Mouse (Mus musculus): ENCODE data around the gene Klk1b4. TPM values are rescaled to one million over a fixed set of nuclear protein-coding genes. Genes with fewer than 3 reads are reported as not detected.

Klk1b4 gene
- polyA plus RNA-seq (2014; fragmentation: Illumina TruSeq; extraction: RNeasy Lipid Tissue Mini Kit (QIAGEN cat#74804); ENCODE audit: low read depth, low replicate concordance) = not detected

DNA sequence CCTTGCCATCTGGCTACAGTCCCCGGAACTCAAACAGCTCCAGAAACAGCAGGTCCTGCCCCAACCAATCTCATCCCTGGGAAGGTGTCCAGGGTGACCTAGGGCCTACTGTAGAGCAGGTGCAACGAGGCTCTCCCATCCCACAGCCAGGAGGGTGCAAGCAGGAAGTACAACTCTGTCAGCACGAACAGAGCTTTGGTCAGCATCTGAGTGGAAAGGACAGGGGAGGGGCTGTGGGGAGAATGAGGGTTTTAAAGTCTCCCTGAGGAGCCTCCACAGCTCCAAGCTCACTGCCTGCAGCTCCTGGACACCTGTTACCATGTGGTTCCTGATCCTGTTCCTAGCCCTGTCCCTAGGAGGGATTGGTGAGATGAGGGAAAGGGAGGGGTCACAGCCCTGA lies at the start of gene Klk1b4:
TSS of gene Klk1b4 (plus strand) at position 301 of the 400 bp plus-strand sequence.

DNA sequence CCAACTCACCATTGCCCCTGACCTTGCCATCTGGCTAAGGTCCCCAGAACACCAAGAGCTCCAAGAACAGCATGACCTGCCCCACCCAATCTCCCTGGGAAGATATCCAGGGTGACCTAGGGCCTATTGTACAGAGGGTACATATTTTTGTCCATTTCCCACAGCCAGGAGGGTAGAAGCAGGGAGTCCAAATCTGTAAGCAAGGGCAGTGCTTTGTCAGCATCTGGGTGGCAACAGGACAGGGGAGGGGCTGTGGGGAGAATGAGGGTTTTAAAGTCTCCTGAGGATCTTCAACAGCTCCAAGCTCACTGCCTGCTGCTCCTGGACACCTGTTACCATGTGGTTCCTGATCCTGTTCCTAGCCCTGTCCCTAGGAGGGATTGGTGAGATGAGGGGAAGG lies 19.3 kb upstream of the Klk1b4 start, which contains the start of gene Klk1b24:
TSS of gene Klk1b24 (plus strand) at position 301 of the 400 bp plus-strand sequence.

GRCm38 (mm10) chr7:44197891-44198290 lies 9.3 kb upstream of the Klk1b4 start, which contains the start of gene Klk1b3:
Klk1b3 (plus strand) TSS chr7:44198191.

GRCm38 (mm10) chr7:44215645-44216044 lies 8.4 kb downstream of the Klk1b4 start, which contains the start of gene Klk1b5:
Klk1b5 (plus strand) TSS chr7:44215945.

GRCm38 (mm10) chr7:44225076-44225475 lies 17.8 kb downstream of the Klk1b4 start, which contains the start of gene Klk1:
Klk1 (plus strand) TSS chr7:44225360.

GRCm38 (mm10) chr7:44235909-44236308 lies 28.7 kb downstream of the Klk1b4 start, which contains the start of gene Gm36864:
Gm36864 (plus strand) TSS chr7:44236177.

GRCm38 (mm10) chr7:44246055-44246983 lies 39.1 kb downstream of the Klk1b4 start, which contains the start of the genes 1700028J19Rik and 2410002F23Rik:
1700028J19Rik (minus strand) TSS chr7:44246695.
2410002F23Rik (plus strand) TSS chr7:44246722.

GRCm38 (mm10) chr7:44257278-44257677 lies 50.0 kb downstream of the Klk1b4 start, which contains the start of gene Acp4:
Acp4 (minus strand) TSS chr7:44257378.

DNA sequence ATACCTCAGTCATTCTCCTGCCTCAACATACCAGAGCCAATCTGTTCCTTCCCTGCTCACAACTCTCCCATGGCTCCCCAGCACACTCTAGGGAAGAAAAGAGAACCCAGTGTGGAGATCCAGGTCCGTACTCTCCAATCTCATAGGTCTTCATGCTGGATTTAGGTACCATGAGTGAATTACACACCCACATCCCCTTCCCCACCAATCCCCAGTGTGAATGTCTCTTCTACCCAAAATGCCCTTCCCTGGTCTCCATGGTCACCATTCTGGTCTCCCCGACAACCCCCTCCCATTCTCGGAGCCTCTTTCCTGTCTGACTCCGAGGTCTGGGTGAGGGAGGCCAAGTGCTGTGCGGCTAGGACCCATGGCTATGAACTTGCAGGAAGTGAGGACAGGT lies 53.9 kb downstream of the Klk1b4 start, which contains the start of gene Gm15517:
TSS of gene Gm15517 (plus strand) at position 301 of the 400 bp plus-strand sequence.

Other genes starting within 250 kb of the Klk1b4 start
- not detected for gene Klk1b1, start 240.7 kb upstream of the Klk1b4 start, polyA plus RNA-seq (2014; fragmentation: Illumina TruSeq; extraction: RNeasy Lipid Tissue Mini Kit (QIAGEN cat#74804); ENCODE audit: low read depth, low replicate concordance)
- 0.52 TPM for gene Klk1b9, start 231.4 kb upstream of the Klk1b4 start, polyA plus RNA-seq (2014; fragmentation: Illumina TruSeq; extraction: RNeasy Lipid Tissue Mini Kit (QIAGEN cat#74804); ENCODE audit: low read depth, low replicate concordance)
- gene Klk1b11, start 211.6 kb upstream of the Klk1b4 start, polyA plus RNA-seq (2014; fragmentation: Illumina TruSeq; extraction: RNeasy Lipid Tissue Mini Kit (QIAGEN cat#74804); ENCODE audit: low read depth, low replicate concordance) = not detected
- gene Klk1b26, start 195.3 kb upstream of the Klk1b4 start, polyA plus RNA-seq (2014; fragmentation: Illumina TruSeq; extraction: RNeasy Lipid Tissue Mini Kit (QIAGEN cat#74804); ENCODE audit: low read depth, low replicate concordance) = 0.52 TPM
- 0.38 TPM for gene Klk1b27, start 155.1 kb upstream of the Klk1b4 start, polyA plus RNA-seq (2014; fragmentation: Illumina TruSeq; extraction: RNeasy Lipid Tissue Mini Kit (QIAGEN cat#74804); ENCODE audit: low read depth, low replicate concordance)
- 0.38 TPM for gene Klk1b21, start 105.1 kb upstream of the Klk1b4 start, polyA plus RNA-seq (2014; fragmentation: Illumina TruSeq; extraction: RNeasy Lipid Tissue Mini Kit (QIAGEN cat#74804); ENCODE audit: low read depth, low replicate concordance)
- not detected for gene Klk1b22, start 94.8 kb upstream of the Klk1b4 start, polyA plus RNA-seq (2014; fragmentation: Illumina TruSeq; extraction: RNeasy Lipid Tissue Mini Kit (QIAGEN cat#74804); ENCODE audit: low read depth, low replicate concordance)
- not detected for gene Klk1b16, start 70.7 kb upstream of the Klk1b4 start, polyA plus RNA-seq (2014; fragmentation: Illumina TruSeq; extraction: RNeasy Lipid Tissue Mini Kit (QIAGEN cat#74804); ENCODE audit: low read depth, low replicate concordance)
- not detected for gene Klk1b24, start 19.2 kb upstream of the Klk1b4 start, polyA plus RNA-seq (2014; fragmentation: Illumina TruSeq; extraction: RNeasy Lipid Tissue Mini Kit (QIAGEN cat#74804); ENCODE audit: low read depth, low replicate concordance)
- 0.38 TPM for gene Klk1b3, start 9.2 kb upstream of the Klk1b4 start, polyA plus RNA-seq (2014; fragmentation: Illumina TruSeq; extraction: RNeasy Lipid Tissue Mini Kit (QIAGEN cat#74804); ENCODE audit: low read depth, low replicate concordance)
- 2.5 TPM for gene Klk1b5, start 8.5 kb downstream of the Klk1b4 start, polyA plus RNA-seq (2014; fragmentation: Illumina TruSeq; extraction: RNeasy Lipid Tissue Mini Kit (QIAGEN cat#74804); ENCODE audit: low read depth, low replicate concordance)
- 1.2 TPM for gene Klk1, start 17.9 kb downstream of the Klk1b4 start, polyA plus RNA-seq (2014; fragmentation: Illumina TruSeq; extraction: RNeasy Lipid Tissue Mini Kit (QIAGEN cat#74804); ENCODE audit: low read depth, low replicate concordance)
- gene Gm36864, start 28.7 kb downstream of the Klk1b4 start, polyA plus RNA-seq (2014; fragmentation: Illumina TruSeq; extraction: RNeasy Lipid Tissue Mini Kit (QIAGEN cat#74804); ENCODE audit: low read depth, low replicate concordance) = 0.81 TPM
- gene 1700028J19Rik, start 39.3 kb downstream of the Klk1b4 start, polyA plus RNA-seq (2014; fragmentation: Illumina TruSeq; extraction: RNeasy Lipid Tissue Mini Kit (QIAGEN cat#74804); ENCODE audit: low read depth, low replicate concordance) = 10.2 TPM
- 71.2 TPM for gene 2410002F23Rik, start 39.3 kb downstream of the Klk1b4 start, polyA plus RNA-seq (2014; fragmentation: Illumina TruSeq; extraction: RNeasy Lipid Tissue Mini Kit (QIAGEN cat#74804); ENCODE audit: low read depth, low replicate concordance)
- gene Acp4, start 49.9 kb downstream of the Klk1b4 start, polyA plus RNA-seq (2014; fragmentation: Illumina TruSeq; extraction: RNeasy Lipid Tissue Mini Kit (QIAGEN cat#74804); ENCODE audit: low read depth, low replicate concordance) = 0.31 TPM
- 37.4 TPM for gene Gm15517, start 54.0 kb downstream of the Klk1b4 start, polyA plus RNA-seq (2014; fragmentation: Illumina TruSeq; extraction: RNeasy Lipid Tissue Mini Kit (QIAGEN cat#74804); ENCODE audit: low read depth, low replicate concordance)
- gene Clec11a, start 99.5 kb downstream of the Klk1b4 start, polyA plus RNA-seq (2014; fragmentation: Illumina TruSeq; extraction: RNeasy Lipid Tissue Mini Kit (QIAGEN cat#74804); ENCODE audit: low read depth, low replicate concordance) = 7.8 TPM
- 0.61 TPM for gene Shank1, start 102.8 kb downstream of the Klk1b4 start, polyA plus RNA-seq (2014; fragmentation: Illumina TruSeq; extraction: RNeasy Lipid Tissue Mini Kit (QIAGEN cat#74804); ENCODE audit: low read depth, low replicate concordance)
- 3.9 TPM for gene Syt3, start 176.7 kb downstream of the Klk1b4 start, polyA plus RNA-seq (2014; fragmentation: Illumina TruSeq; extraction: RNeasy Lipid Tissue Mini Kit (QIAGEN cat#74804); ENCODE audit: low read depth, low replicate concordance)
- 0.37 TPM for gene 1700008O03Rik, start 178.4 kb downstream of the Klk1b4 start, polyA plus RNA-seq (2014; fragmentation: Illumina TruSeq; extraction: RNeasy Lipid Tissue Mini Kit (QIAGEN cat#74804); ENCODE audit: low read depth, low replicate concordance)
- gene Lrrc4b, start 221.6 kb downstream of the Klk1b4 start, polyA plus RNA-seq (2014; fragmentation: Illumina TruSeq; extraction: RNeasy Lipid Tissue Mini Kit (QIAGEN cat#74804); ENCODE audit: low read depth, low replicate concordance) = 0.20 TPM

Measured in adipose tissue, adult 10 weeks (tissue).